Mouse (Mus musculus): ENCODE data around the gene Zcchc17.

DNA sequence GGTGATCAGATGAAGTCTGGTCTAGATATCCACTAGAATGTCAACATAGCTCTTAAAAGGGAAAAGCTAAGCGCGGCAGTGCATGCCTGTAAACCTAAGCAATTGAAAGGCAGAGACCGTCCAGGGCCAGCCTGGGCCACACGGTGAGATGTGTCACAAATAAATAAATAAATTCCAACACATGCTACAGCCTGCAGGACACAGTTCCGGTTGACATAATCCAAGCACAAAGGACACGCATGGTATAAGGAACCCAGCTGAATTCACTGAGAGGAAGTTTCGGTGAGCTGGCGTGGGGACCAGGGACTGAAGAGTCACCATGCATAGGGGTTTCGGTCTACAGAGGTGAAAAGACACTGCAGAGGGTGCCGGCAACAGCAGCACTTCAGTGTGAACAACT is 91.0 kb downstream of the Zcchc17 start:
- TF ChIP-seq USF1 (IDR thresholded peaks at IDR 0.05; ENCODE audit: low read depth): no peak
- no peak for TF ChIP-seq E2F4 (IDR thresholded peaks at IDR 0.05; ENCODE audit: insufficient read depth)
- TF ChIP-seq POLR2A (IDR thresholded peaks at IDR 0.05; ENCODE audit: insufficient read length, low read depth): no peak
- no peak for TF ChIP-seq TCF3 (IDR thresholded peaks at IDR 0.05; ENCODE audit: insufficient read length, low read depth)
- no peak for TF ChIP-seq CEBPB (IDR thresholded peaks at IDR 0.05; ENCODE audit: insufficient read depth, poor library complexity, severe bottlenecking)
- TF ChIP-seq POLR2AphosphoS2 (IDR thresholded peaks at IDR 0.05; ENCODE audit: insufficient read length, low read depth): no peak
- TF ChIP-seq TCF12 (IDR thresholded peaks at IDR 0.05; ENCODE audit: insufficient read depth, poor library complexity, severe bottlenecking): no peak

Data from myocyte (in vitro differentiated cells).